Mouse (Mus musculus): ENCODE measurements around the gene Pou2f2.

Gene Pou2f2

DNA sequence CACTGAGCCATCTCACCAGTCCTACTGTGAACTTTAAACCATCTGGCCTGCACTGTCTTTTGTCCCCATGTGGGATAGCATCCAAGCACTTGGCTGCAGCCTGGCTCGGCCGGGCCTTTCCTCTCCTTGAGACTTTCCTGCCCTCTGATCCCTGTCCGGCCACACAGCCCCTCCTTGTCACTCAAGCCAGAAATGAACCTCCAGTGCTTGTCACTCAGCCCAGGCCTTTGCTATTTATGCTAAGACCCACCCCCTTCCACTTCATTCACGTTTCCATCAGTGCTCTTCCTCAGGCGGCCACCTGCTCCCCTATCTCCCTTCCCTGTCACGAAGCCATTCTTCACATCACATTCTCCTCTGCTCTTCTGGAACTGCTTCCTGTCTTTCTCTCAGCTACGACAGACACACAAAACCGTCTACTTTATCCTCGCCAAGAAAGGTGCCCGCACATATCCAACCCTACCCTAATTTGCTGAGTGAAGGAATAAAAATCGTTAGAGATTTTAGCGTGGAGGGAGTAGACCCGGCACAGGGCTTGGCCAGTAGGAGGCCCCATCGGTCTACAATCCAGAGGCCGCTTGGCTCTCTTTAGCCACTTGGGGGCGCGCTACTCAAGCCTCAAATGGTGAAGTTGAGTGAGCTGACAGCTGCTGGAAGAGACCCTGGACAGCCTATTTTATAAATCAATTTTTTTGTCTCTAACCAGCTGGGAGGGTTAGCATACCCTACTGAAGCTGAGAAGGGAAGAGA, 73.9 kb downstream of the Pou2f2 start:
- DNase-seq (ENCODE audit: low read depth, low spot score) = peak; percentile 90

DNA sequence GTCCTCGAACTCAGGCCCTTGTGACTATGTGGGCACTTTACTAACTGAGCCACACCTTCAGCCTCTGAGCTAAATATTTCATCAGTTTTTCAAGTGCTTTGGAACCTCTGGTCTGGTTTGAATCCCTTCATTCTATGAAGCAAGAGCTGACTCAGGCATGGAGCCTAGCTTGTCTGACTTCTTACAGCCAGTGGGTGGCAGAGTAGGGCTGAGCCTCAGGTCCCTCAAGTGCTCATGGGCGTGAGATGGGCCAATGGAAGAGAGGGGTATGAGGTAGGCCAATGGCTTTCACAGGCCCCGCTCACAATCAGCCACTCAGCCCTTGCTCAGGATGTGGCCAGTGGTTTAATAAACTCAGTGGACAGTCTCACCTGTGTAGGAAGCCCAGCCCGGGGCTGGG, 79.9 kb downstream of the Pou2f2 start:
- DNase-seq (ENCODE audit: low read depth, low spot score) = peak; percentile 72

DNA sequence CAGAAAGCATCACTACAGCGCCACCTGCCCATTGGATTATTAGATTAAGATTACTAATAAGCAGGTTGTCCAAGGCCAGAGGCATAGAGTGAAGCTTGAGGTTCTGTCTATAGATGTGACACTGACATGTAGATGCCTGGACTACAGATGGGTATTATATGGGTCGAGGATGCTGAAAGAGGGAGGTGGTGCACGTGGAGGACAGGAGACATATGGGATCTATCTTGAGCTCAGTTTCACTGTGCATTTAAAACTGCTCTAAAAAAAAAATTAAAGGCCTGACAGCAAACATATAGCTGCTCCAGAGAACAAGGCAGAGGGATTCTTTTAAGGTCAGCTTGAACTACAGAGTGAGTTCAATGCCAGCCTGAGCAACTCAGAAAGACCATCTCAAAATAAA, 81.4 kb downstream of the Pou2f2 start:
- DNase-seq (ENCODE audit: low read depth, low spot score) = no peak

DNA sequence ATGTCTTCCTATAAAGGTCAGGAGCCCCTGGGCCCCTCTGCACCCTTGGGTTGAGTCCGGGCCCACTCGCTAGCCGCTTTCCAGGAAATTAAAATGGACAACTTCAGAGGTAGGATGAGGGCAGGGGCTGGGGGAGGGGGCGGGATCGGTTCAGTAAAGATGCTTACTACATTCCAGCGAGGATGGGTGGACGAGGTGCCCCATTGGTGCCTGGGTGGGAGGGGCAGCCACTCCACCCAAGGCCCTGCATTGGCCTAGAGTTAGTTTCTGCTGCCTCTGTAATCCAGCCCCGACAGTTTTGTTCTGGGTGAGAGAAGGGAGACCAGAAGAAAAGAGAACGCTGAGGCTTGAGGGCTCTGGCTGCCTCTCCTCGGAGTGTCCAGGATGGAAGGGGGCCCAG, 89.7 kb downstream of the Pou2f2 start:
- DNase-seq (ENCODE audit: low read depth, low spot score) = peak; percentile 69

DNA sequence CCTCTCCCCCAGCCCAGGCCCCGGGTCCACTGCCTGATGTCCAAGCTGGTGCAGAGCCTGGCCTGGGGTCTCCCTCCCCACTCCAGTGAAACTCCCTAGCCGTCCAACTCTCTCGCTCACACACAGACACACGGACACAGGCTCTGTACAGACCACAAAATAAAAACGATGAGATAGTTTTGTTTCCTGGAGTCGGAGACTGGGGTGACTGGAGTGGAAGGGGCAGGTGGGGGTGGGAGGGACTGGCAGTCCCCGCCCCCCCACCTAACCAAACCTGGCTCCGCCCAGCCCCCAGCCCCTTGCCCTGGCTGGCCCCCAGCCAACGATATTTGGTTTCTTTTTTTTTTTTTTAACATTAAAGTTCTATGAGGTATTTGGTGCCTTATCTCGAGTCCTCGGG, 90.6 kb downstream of the Pou2f2 start:
- DNase-seq (ENCODE audit: low read depth, low spot score) = no peak

DNA sequence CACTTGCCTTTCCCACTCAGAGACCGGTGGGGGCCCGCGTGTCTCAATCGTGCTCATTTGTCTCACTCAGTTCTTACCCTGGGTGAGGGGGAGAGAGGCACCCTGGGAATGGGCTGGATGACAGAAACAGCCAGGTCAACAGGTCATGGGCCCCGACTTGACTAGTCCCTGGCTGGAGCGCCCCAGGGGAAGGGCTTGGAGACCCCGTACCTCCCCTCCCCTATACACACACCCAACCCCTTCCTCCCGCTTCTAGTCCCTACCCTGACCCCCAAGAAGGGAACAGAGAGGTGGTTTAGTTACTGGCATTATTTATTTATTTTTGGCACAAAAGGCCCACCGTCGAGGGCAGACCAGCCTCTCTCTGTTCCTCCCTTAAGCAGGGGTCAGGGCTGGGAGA, 91.0 kb downstream of the Pou2f2 start:
- no peak for DNase-seq (ENCODE audit: low read depth, low spot score)

DNA sequence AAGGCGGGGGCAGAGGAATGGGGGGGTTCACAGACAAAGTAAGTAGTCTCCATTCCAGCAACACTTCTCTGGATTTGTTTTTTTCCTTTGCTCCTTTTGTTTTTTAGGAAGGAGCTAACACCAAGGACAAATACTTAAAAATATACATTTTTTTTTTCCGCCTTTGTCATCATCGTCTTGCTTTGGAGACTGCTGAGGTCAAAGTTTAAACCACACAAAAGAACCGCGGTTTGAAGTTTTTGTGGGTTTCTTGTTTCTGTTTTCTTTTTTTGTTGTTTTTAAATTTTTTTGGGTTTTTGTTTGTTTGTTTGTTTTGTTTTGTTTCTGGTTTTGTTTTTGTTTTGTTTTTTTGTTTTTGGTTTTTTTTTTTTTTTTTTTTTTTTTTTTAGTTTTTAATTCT, 91.6 kb downstream of the Pou2f2 start:
- DNase-seq (ENCODE audit: low read depth, low spot score) = no peak

DNA sequence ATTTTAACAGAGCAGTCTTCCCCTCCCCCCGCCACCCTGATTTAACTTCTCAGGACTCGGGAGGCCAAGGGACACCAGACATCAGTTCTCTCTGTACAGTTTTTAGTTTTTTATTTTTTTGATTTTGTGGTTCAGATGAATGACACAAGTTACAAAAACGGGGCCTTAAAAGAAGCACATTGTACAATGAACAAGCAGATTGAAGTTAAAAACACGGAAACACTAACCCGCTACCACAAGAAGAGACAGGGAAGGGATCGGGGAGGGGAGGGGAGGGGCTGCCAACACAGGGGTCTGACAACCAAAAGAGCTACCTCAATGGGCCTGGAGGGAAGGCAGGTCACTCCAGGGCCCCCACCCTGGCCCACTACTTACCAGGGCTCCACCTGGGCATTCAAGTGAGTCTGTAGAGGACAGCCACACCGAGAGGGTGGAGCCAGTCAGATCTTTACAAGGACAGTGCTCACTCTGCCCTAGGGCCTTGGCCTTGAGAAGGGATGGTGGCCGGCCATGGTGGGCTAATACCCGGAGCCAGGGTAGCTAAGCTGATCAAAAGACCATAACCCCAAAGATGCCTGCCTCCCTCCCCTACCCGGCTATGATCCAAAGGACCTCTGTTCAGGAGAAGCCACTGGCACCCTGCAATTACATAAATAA, 92.1 kb downstream of the Pou2f2 start:
- DNase-seq (ENCODE audit: low read depth, low spot score) = no peak

DNA sequence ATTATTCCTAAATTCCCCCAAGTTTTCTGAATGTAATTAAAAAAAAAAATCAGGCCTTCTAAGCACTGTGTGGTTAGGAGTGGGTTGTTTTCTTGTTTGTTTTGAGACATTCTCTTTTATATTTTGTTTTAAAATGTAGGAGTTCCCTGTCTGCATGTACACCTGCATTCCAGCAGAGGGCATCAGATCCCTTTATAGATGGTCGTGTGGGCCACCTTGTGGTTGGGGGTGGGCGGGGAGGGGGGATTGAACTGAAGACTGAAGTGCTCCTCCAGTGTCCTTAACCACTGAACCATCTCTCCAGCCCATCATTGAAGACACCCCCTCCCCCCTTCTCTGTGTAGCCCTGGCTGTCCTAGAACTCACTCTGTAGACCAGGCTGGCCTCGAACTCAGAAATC, 92.9 kb downstream of the Pou2f2 start:
- peak; percentile 74 for DNase-seq (ENCODE audit: low read depth, low spot score)

DNA sequence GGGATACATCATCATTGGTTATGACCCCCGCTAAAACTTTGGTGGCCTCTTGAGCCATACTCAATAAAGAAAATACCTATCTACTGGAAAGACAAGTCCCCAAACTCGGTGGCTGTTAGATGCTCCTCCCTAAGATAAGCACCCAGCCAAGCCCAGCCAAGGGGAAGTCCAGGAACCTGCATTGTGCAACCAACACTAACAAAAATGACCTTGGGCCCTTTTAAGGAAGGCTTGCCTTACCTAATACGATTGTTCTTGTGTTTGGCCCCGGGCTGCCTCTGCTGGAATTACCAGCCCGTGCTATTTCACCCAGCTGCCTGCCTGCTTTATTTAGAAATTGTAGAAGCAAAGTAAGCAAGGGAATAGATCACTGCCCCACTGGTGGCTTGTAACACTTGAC, 94.9 kb downstream of the Pou2f2 start:
- peak; percentile 60 for DNase-seq (ENCODE audit: low read depth, low spot score)

DNA sequence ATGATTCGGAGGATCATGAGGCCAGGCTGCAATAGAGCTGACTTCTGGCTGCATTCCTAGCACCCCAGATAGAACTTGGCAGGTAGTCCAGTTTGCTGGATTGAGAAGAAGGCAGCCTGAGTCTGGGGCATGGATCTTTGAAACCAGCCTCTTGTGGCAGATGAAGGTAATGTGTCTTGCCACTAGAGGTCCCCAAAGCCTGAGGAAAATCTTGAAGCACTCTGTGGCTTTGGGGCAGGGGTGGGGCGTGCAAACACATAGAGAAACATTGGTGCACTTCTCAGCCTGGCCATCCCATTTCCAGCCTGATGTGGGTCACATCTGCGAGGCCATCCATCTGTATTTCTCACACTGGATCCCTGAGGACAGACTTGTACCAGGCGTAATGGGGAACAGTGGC, 97.0 kb downstream of the Pou2f2 start:
- peak; percentile 91 for DNase-seq (ENCODE audit: low read depth, low spot score)

DNA sequence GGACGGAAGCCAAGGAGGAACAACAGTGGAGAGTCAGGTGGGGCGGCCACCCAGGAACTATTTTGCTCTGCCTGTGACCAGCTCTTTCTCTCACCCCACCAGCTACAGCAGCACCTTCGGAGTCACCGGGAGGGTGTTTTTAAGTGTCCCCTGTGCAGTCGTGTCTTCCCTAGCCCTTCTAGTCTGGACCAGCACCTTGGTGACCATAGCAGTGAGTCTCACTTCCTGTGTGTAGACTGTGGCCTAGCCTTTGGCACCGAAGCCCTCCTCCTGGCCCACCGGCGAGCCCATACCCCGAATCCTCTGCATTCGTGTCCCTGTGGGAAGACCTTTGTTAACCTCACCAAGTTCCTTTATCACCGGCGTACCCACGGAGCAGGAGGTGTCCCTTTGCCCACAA, 99.1 kb downstream of the Pou2f2 start:
- DNase-seq (ENCODE audit: low read depth, low spot score) = no peak

DNA sequence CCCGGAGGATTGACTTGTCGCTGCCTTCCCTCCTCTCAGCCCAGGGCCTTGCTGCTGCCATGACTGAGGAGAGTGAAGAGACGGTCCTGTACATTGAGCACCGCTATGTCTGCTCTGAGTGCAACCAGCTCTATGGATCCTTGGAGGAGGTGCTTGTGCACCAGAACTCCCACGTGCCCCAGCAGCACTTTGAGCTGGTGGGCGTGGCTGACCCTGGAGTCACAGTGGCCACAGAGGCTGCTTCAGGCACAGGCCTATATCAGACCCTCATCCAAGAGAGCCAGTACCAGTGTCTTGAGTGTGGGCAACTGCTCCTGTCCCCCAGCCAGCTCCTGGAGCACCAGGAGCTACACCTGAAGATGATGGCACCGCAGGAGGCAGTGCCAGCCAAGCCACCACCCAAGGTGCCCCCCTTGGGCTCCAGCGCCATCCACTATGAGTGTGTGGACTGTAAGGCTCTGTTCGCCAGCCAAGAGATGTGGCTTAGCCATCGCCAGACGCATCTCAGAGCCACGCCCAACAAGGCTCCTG, 100.0 kb downstream of the Pou2f2 start:
- peak; percentile 76 for DNase-seq (ENCODE audit: low read depth, low spot score)

DNA sequence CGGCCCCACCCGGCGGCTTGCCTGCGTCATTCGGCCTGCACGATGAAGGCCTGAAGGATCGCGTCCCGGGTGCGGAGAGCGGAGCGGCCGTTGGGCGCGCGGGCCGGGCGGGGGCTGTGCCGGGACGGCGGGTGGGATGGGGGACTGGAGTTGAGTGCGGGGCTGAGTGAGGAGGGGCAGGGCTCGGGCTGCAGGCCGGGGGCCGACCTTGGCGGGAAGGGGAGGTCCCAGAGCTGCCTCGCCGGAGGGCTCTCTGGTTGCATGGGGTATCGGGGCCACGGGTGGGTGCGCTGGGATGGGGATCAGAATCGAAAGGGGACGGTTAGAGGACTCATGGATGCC, 102.1 kb downstream of the Pou2f2 start:
- no peak for DNase-seq (ENCODE audit: low read depth, low spot score)

DNA sequence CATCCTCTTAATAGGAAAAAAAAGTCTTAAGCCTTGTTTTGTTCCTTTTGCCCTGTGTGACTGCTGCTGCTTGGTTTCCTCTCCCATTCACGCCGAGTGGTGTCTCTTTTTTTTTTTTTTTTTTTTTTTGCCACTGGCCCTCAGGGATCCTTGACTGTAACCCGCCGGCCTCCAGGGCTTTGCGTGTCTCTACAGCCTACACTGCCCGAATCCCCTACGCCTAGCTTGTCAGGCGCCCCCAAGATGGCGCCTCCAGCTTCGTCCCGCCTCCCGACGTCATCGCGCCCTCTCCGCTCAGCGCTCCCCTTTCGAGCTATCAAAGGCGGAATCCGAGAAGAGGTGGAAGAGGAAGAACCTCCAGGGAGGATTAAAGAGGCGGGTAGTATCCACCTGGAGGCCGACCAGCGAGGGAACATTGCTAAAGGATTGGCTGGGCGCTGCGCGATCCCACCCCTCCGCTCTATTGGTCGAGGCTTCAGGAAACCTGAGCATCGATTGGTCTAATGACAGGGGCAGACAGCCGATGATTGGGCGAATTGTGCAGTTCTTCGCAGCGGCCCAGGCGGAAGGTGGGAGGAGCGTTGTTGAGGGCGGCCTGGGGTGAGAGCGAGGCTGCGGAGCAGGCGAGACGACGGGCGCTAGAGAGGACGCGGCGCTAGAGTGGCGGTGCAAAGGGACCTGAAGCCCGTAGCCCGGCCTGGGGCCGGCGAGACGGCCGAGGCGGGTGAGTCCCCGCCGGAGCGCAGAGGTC, 102.7 kb downstream of the Pou2f2 start:
- DNase-seq (ENCODE audit: low read depth, low spot score) = peak; percentile 100

DNA sequence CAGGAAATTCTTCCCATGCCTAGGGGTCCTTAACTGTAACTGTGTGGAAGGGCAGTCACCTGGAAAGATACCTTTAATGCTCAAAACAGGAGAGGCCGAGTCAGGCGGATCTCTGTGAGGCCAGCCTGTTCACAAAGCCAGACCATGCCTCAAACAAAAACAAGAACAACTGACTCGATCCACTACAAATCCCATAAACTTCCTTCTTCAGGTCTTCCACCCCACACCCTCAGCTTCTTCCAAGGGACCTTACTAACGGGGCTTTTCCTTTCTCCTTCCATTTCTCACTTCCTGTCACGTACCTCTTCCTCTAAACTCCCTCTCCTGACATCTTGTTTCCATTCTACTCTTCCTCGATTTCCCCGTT, 103.2 kb downstream of the Pou2f2 start:
- DNase-seq (ENCODE audit: low read depth, low spot score) = no peak

DNA sequence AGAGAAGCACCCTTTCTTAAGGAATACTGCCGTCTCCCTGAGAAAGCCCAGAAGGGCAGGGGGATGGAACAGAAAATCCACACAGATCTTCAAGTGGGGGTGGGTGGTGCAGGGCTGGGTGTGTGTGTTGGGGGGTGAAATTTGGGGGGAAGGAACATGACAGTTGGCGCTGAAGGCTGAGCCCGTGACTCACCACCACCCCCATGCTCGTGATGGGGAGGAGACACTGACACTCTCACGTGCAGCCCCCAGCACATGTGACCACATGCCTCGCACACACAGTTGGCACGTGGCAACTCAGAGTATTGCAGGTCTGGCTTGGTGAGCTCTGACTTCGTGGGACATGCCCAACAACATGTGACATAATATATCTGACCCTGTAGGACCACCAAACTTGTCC, 105.6 kb downstream of the Pou2f2 start:
- no peak for DNase-seq (ENCODE audit: low read depth, low spot score)

DNA sequence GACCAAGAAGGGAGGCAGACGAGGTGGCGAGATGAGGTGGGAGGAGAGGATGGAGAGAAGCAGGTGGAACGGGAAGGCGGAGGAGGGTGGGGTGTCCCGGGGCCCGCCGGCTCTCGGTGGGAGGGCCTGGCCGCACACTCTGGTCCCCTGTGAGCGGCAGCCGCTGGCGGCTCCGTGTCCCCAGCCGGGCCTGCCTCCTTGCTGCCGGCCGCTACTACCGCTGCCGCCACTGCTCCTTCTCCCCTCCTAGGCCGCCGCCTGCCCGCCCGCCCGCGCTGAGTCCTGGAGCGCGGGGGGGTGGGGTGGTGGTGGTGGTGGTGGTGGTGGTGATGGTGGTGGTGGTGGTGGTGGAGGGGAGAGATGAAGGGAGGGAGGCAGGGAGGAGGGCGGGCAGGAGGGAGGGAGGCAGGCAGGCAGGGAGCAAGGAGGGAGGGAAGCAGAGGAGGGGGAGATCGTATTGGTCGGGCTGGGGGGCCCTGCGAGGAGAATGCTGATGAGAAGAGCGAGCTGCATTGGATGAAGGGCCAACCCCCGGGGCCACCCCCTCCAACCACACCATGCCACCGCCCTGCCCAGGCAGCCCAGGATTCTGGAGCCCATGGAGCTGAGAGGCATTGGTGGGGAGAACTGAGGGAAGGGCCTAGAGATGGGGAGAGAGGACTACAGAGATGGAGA, 106.7 kb downstream of the Pou2f2 start:
- no peak for DNase-seq (ENCODE audit: low read depth, low spot score)

DNA sequence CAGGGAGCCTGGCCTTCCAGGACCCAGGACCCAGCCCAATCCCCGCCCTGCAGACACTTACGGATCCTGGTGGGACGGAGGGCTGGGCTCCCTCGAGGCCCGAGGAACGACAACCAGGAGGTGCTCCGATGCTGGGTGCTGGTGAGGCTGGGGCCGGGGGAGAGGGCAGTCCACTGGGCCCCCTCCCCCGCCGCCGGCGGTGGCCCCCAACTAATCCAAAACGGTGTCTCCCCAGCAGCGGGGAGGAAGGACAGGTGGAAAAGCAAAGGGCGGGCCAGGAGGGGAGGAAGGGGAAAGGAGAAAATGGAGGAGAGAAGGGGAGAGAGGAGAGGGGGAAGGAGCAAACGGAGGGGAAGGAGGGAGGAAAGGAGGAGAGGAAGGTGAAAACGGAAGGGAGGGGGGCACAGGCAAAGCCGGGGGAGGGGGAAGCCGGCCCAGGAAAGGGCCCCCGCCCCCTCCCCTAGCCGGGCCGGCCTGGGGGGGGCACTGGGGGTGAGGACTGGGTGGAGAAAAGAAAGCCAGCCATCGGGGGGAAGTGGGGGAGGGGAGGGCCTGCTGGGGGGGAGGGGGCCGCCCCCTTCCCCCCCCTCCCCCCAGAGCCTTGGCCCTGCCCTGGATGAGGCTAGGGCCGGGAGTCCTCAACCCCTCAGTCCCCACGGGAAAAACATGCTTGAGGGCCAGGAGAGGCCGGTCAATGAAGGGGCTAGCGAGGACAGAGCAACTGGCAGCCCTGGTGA, 107.4 kb downstream of the Pou2f2 start, which contains the start of the genes Grik5 and Zfp574:
TSS of gene Grik5 (minus strand) at position 368 of the 737 bp plus-strand sequence.
TSS of gene Zfp574 (plus strand) at position 589 of the 737 bp plus-strand sequence.
- no peak for DNase-seq (ENCODE audit: low read depth, low spot score)

DNA sequence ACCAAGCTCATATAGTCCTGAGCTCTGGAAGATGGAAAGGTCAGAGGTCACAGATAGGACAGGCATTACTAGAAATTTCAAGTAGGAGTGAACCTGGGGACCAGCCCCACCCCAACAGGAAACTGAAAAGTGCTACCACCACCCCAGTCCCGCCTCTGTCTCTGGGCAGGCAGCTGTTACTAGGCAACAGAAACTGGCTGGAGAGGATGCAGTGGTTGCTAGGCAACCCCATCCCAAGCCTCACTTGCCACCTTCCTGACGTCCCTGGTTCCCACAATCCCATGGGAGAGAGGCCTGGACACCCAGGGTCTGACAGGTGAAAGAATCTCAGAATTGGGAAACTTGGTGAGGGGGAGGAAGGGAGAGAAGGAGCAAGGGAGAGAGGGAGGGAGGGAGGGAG, 110.8 kb downstream of the Pou2f2 start:
- DNase-seq (ENCODE audit: low read depth, low spot score) = no peak
